Mouse (Mus musculus) E14TG2a.4 (cell line): ENCODE results near the gene Nudt22.

Experiments used
- CTCF ChIP-seq: conservative IDR thresholded peaks from 2 replicates; pipeline ENCODE4 v1.5.1; 2014; ENCODE audit warnings: low read length
- NANOG ChIP-seq: IDR thresholded peaks from 2 replicates; pipeline ENCODE4 v1.6.1; 2014; ENCODE audit warnings: borderline replicate concordance, low read length, mixed read lengths
- POU5F1 ChIP-seq: IDR thresholded peaks from 2 replicates; pipeline ENCODE4 v1.6.1; 2014; ENCODE audit warnings: low read length, borderline replicate concordance

GRCm38 (mm10) chr19:6943709-6944108, 52.2 kb downstream of the Nudt22 start:
- no peak for TF ChIP-seq CTCF
- no peak for TF ChIP-seq NANOG
- TF ChIP-seq POU5F1: no peak
